8 mouse cellular contexts compared by ENCODE assay signal in genomic region chr19:8695330-8695729, GRCm38 (mm10). TPM values are rescaled to one million over a fixed set of nuclear protein-coding genes. Genes with fewer than 3 reads are reported as not detected.
DNase-seq lines count a peak whose midpoint lies in the region; ATAC-seq and TF ChIP-seq lines count a peak whose summit lies in the region.

No protein-coding gene starts in this region.

- WGBS in midbrain, embryonic 12.5 days, result 74% methylated on average over 3 of the region's 6 CpGs
- 72% methylated on average over 6 of the region's 6 CpGs for WGBS in midbrain, embryonic 14.5 days
- 50% methylated on average over 5 of the region's 6 CpGs for WGBS in hindbrain, embryonic 13.5 days
- WGBS in liver, embryonic 11.5 days, result 38% methylated on average over 5 of the region's 6 CpGs
- whole genome bisulfite sequencing in forebrain, embryonic 12.5 days, result 51% methylated on average over 6 of the region's 6 CpGs

- peak; percentile 56; the same call in 1 of the 2 replicates for ATAC-seq in midbrain, embryonic 12.5 days (ENCODE audit: low FRiP score, low read depth)
- no peak for ATAC-seq in midbrain, embryonic 14.5 days (ENCODE audit: low FRiP score, low TSS enrichment)
- ATAC-seq in hindbrain, embryonic 13.5 days (ENCODE audit: low FRiP score), result 0 out of 2 replicates have a peak, but pooled peaks have one; percentile 32
- peak; percentile 86 for ATAC-seq in liver, embryonic 11.5 days (replicated peaks; ENCODE audit: low FRiP score)
- no peak for ATAC-seq in forebrain, embryonic 12.5 days (ENCODE audit: low FRiP score)

- TF ChIP-seq CTCF in bone marrow macrophage, adult 2 months (IDR thresholded peaks at IDR 0.05; ENCODE audit: low read depth, low read length), result peak; percentile 33

- TF ChIP-seq POLR2A in bone marrow macrophage, adult 2 months (IDR thresholded peaks at IDR 0.05; ENCODE audit: borderline replicate concordance, low read depth, low read length), result no peak

- DNase-seq in midbrain, embryonic 14.5 days, result no peak
- DNase-seq in liver, embryonic 11.5 days (ENCODE audit: low spot score), result no peak
- DNase-seq in spleen, postnatal 10 days (ENCODE audit: low spot score in 2 of 2), result peak; percentile 56 to 81
- DNase-seq in left cerebral cortex, postnatal 4 days, result no peak

- no peak overlapping the region for H3K27ac ChIP-seq in midbrain, embryonic 12.5 days (replicated peaks)
- no peak overlapping the region for H3K27ac ChIP-seq in midbrain, embryonic 14.5 days (replicated peaks; ENCODE audit: low read depth, low read length)
- H3K27ac ChIP-seq in bone marrow macrophage, adult 2 months (ENCODE audit: insufficient read depth, low read depth, low read length), result no peak overlapping the region
- no peak overlapping the region for H3K27ac ChIP-seq in hindbrain, embryonic 13.5 days
- no peak overlapping the region for H3K27ac ChIP-seq in liver, embryonic 11.5 days (ENCODE audit: low read depth, low read length)
- no peak overlapping the region for H3K27ac ChIP-seq in forebrain, embryonic 12.5 days

- H3K4me1 ChIP-seq in midbrain, embryonic 12.5 days, result peaks cover 4% of the 10 kb centered on the region; the same call in 1 of the 2 replicates
- H3K4me1 ChIP-seq in midbrain, embryonic 14.5 days (ENCODE audit: control insufficient read depth, insufficient read depth, low read length), result no peaks in the 10 kb centered on the region
- no peaks in the 10 kb centered on the region for H3K4me1 ChIP-seq in bone marrow macrophage, adult 2 months (ENCODE audit: control insufficient read depth, insufficient read depth, low read length)
- H3K4me1 ChIP-seq in hindbrain, embryonic 13.5 days (replicated peaks), result no peaks in the 10 kb centered on the region
- H3K4me1 ChIP-seq in liver, embryonic 11.5 days (replicated peaks; ENCODE audit: control insufficient read depth, insufficient read depth, low read length), result peaks cover 5% of the 10 kb centered on the region
- no peaks in the 10 kb centered on the region for H3K4me1 ChIP-seq in forebrain, embryonic 12.5 days

- no peaks in the 10 kb centered on the region for H3K27me3 ChIP-seq in midbrain, embryonic 12.5 days
- H3K27me3 ChIP-seq in midbrain, embryonic 14.5 days (ENCODE audit: control insufficient read depth, insufficient read depth, low read length), result no peaks in the 10 kb centered on the region
- H3K27me3 ChIP-seq in hindbrain, embryonic 13.5 days, result no peaks in the 10 kb centered on the region
- no peaks in the 10 kb centered on the region for H3K27me3 ChIP-seq in liver, embryonic 11.5 days (replicated peaks; ENCODE audit: control insufficient read depth, insufficient read depth, low read length)
- no peaks in the 10 kb centered on the region for H3K27me3 ChIP-seq in forebrain, embryonic 12.5 days

- no peak overlapping the region for H3K4me3 ChIP-seq in midbrain, embryonic 12.5 days
- H3K4me3 ChIP-seq in midbrain, embryonic 14.5 days (replicated peaks; ENCODE audit: low read depth, low read length), result no peak overlapping the region
- H3K4me3 ChIP-seq in bone marrow macrophage, adult 2 months (ENCODE audit: insufficient read depth, low read length), result no peak overlapping the region
- no peak overlapping the region for H3K4me3 ChIP-seq in hindbrain, embryonic 13.5 days
- no peak overlapping the region for H3K4me3 ChIP-seq in liver, embryonic 11.5 days (ENCODE audit: low read depth, low read length)
- H3K4me3 ChIP-seq in forebrain, embryonic 12.5 days (replicated peaks), result no peak overlapping the region

- H3K4me2 ChIP-seq in midbrain, embryonic 12.5 days (replicated peaks), result no peak overlapping the region
- H3K4me2 ChIP-seq in midbrain, embryonic 14.5 days (ENCODE audit: low read length), result no peak overlapping the region
- no peak overlapping the region for H3K4me2 ChIP-seq in hindbrain, embryonic 13.5 days
- peak overlapping the region; percentile 33; the same call in 1 of the 2 replicates for H3K4me2 ChIP-seq in liver, embryonic 11.5 days
- H3K4me2 ChIP-seq in forebrain, embryonic 12.5 days, result no peak overlapping the region

- no peak overlapping the region for H3K9ac ChIP-seq in midbrain, embryonic 12.5 days (replicated peaks)
- no peak overlapping the region for H3K9ac ChIP-seq in midbrain, embryonic 14.5 days (replicated peaks; ENCODE audit: low read length)
- no peak overlapping the region for H3K9ac ChIP-seq in hindbrain, embryonic 13.5 days
- H3K9ac ChIP-seq in liver, embryonic 11.5 days (ENCODE audit: low read depth, low read length), result 0 out of 2 replicates have a peak overlapping the region, but pooled peaks have one; percentile 22
- no peak overlapping the region for H3K9ac ChIP-seq in forebrain, embryonic 12.5 days

- no peaks in the 10 kb centered on the region for H3K9me3 ChIP-seq in midbrain, embryonic 12.5 days
- no peaks in the 10 kb centered on the region for H3K9me3 ChIP-seq in midbrain, embryonic 14.5 days (ENCODE audit: control insufficient read depth, low read length)
- no peaks in the 10 kb centered on the region for H3K9me3 ChIP-seq in hindbrain, embryonic 13.5 days
- H3K9me3 ChIP-seq in liver, embryonic 11.5 days (ENCODE audit: control insufficient read depth, low read length), result no peaks in the 10 kb centered on the region
- H3K9me3 ChIP-seq in forebrain, embryonic 12.5 days, result no peaks in the 10 kb centered on the region

- intact Hi-C loops in left cerebral cortex, postnatal 4 days (cut with DNase I), result no loop called here

- H3K36me3 ChIP-seq in midbrain, embryonic 12.5 days, result no peaks in the 10 kb centered on the region
- no peaks in the 10 kb centered on the region for H3K36me3 ChIP-seq in midbrain, embryonic 14.5 days (ENCODE audit: control insufficient read depth, insufficient read depth, low read length)
- no peaks in the 10 kb centered on the region for H3K36me3 ChIP-seq in hindbrain, embryonic 13.5 days
- no peaks in the 10 kb centered on the region for H3K36me3 ChIP-seq in liver, embryonic 11.5 days (ENCODE audit: control insufficient read depth, insufficient read depth, low read length)
- H3K36me3 ChIP-seq in forebrain, embryonic 12.5 days (replicated peaks), result no peaks in the 10 kb centered on the region

RNA-seq across cellular contexts. Expression of gene Slc3a2, which starts 27.8 kb away (rescaled TPM):
- polyA plus RNA-seq in midbrain, embryonic 12.5 days (2016; fragmentation: Nextera tagmentation; extraction: Ambion mirVana), result 138 and 150 TPM in 2 replicates
- 157 TPM in 2 replicates for polyA plus RNA-seq in midbrain, embryonic 14.5 days (2014; fragmentation: Nextera tagmentation; extraction: Ambion mirVana)
- polyA plus RNA-seq in bone marrow macrophage, adult 2 months (2012; ENCODE audit: insufficient read depth, insufficient read length, missing spikeins), result 160 and 172 TPM in 2 replicates
- polyA plus RNA-seq in hindbrain, embryonic 13.5 days (2015; fragmentation: Nextera tagmentation; extraction: Ambion mirVana), result 153 and 163 TPM in 2 replicates
- 150 and 159 TPM in 2 replicates for polyA plus RNA-seq in liver, embryonic 11.5 days (2014; fragmentation: Nextera tagmentation; extraction: Ambion mirVana)
- 140 and 143 TPM in 2 replicates for polyA plus RNA-seq in forebrain, embryonic 12.5 days (2016; fragmentation: Nextera tagmentation; extraction: Ambion mirVana)
- total RNA-seq in left cerebral cortex, postnatal 4 days (2021), result 100 to 1,000 TPM; 166 to 179 TPM

RNA-seq across cellular contexts. Expression of gene Chrm1, which starts 31.7 kb away (rescaled TPM):
- polyA plus RNA-seq in midbrain, embryonic 12.5 days (2016; fragmentation: Nextera tagmentation; extraction: Ambion mirVana), result 0.50 and 0.59 TPM in 2 replicates
- 0.19 and 0.45 TPM in 2 replicates for polyA plus RNA-seq in midbrain, embryonic 14.5 days (2014; fragmentation: Nextera tagmentation; extraction: Ambion mirVana)
- not detected in 2 replicates for polyA plus RNA-seq in bone marrow macrophage, adult 2 months (2012; ENCODE audit: insufficient read depth, insufficient read length, missing spikeins)
- polyA plus RNA-seq in hindbrain, embryonic 13.5 days (2015; fragmentation: Nextera tagmentation; extraction: Ambion mirVana), result 0.51 and 0.71 TPM in 2 replicates
- 0.12 TPM in 1 of 2 replicates, not detected in the other for polyA plus RNA-seq in liver, embryonic 11.5 days (2014; fragmentation: Nextera tagmentation; extraction: Ambion mirVana)
- 0.10 and 0.27 TPM in 2 replicates for polyA plus RNA-seq in forebrain, embryonic 12.5 days (2016; fragmentation: Nextera tagmentation; extraction: Ambion mirVana)
- total RNA-seq in left cerebral cortex, postnatal 4 days (2021), result 10 to 100 TPM; 58.0 to 63.6 TPM

RNA-seq across cellular contexts. Expression of gene Wdr74, which starts 40.3 kb away (rescaled TPM):
- polyA plus RNA-seq in midbrain, embryonic 12.5 days (2016; fragmentation: Nextera tagmentation; extraction: Ambion mirVana), result 78.5 and 80.7 TPM in 2 replicates
- polyA plus RNA-seq in midbrain, embryonic 14.5 days (2014; fragmentation: Nextera tagmentation; extraction: Ambion mirVana), result 89.1 and 95.7 TPM in 2 replicates
- polyA plus RNA-seq in bone marrow macrophage, adult 2 months (2012; ENCODE audit: insufficient read depth, insufficient read length, missing spikeins), result 22.2 and 25.8 TPM in 2 replicates
- 82.6 and 89.9 TPM in 2 replicates for polyA plus RNA-seq in hindbrain, embryonic 13.5 days (2015; fragmentation: Nextera tagmentation; extraction: Ambion mirVana)
- 142 and 143 TPM in 2 replicates for polyA plus RNA-seq in liver, embryonic 11.5 days (2014; fragmentation: Nextera tagmentation; extraction: Ambion mirVana)
- 83.7 and 85.9 TPM in 2 replicates for polyA plus RNA-seq in forebrain, embryonic 12.5 days (2016; fragmentation: Nextera tagmentation; extraction: Ambion mirVana)
- total RNA-seq in left cerebral cortex, postnatal 4 days (2021), result 10 to 100 TPM; 55.9 to 56.5 TPM

RNA-seq across cellular contexts. Expression of gene 1700092M07Rik, which starts 45.2 kb away (rescaled TPM):
- 3.3 and 4.5 TPM in 2 replicates for polyA plus RNA-seq in midbrain, embryonic 12.5 days (2016; fragmentation: Nextera tagmentation; extraction: Ambion mirVana)
- 0.97 and 1.1 TPM in 2 replicates for polyA plus RNA-seq in midbrain, embryonic 14.5 days (2014; fragmentation: Nextera tagmentation; extraction: Ambion mirVana)
- not detected in 2 replicates for polyA plus RNA-seq in bone marrow macrophage, adult 2 months (2012; ENCODE audit: insufficient read depth, insufficient read length, missing spikeins)
- polyA plus RNA-seq in hindbrain, embryonic 13.5 days (2015; fragmentation: Nextera tagmentation; extraction: Ambion mirVana), result 1.9 and 3.0 TPM in 2 replicates
- polyA plus RNA-seq in liver, embryonic 11.5 days (2014; fragmentation: Nextera tagmentation; extraction: Ambion mirVana), result 1.7 and 2.0 TPM in 2 replicates
- 2.8 and 3.7 TPM in 2 replicates for polyA plus RNA-seq in forebrain, embryonic 12.5 days (2016; fragmentation: Nextera tagmentation; extraction: Ambion mirVana)
- 1 to 10 TPM; 2.7 to 2.8 TPM for total RNA-seq in left cerebral cortex, postnatal 4 days (2021)

RNA-seq across cellular contexts. Expression of gene Stx5a, which starts 45.9 kb away (rescaled TPM):
- 121 and 127 TPM in 2 replicates for polyA plus RNA-seq in midbrain, embryonic 12.5 days (2016; fragmentation: Nextera tagmentation; extraction: Ambion mirVana)
- polyA plus RNA-seq in midbrain, embryonic 14.5 days (2014; fragmentation: Nextera tagmentation; extraction: Ambion mirVana), result 102 and 110 TPM in 2 replicates
- 84.2 and 100 TPM in 2 replicates for polyA plus RNA-seq in bone marrow macrophage, adult 2 months (2012; ENCODE audit: insufficient read depth, insufficient read length, missing spikeins)
- polyA plus RNA-seq in hindbrain, embryonic 13.5 days (2015; fragmentation: Nextera tagmentation; extraction: Ambion mirVana), result 120 and 128 TPM in 2 replicates
- polyA plus RNA-seq in liver, embryonic 11.5 days (2014; fragmentation: Nextera tagmentation; extraction: Ambion mirVana), result 69.5 and 73.1 TPM in 2 replicates
- 108 and 114 TPM in 2 replicates for polyA plus RNA-seq in forebrain, embryonic 12.5 days (2016; fragmentation: Nextera tagmentation; extraction: Ambion mirVana)
- total RNA-seq in left cerebral cortex, postnatal 4 days (2021), result 10 to 100 TPM; 70.8 to 77.5 TPM

Comparison
In these comparisons a context has a peak if more than half of its experiments do, and no peak if none do; other contexts are left out.
1. ATAC-seq: peak in midbrain, embryonic 12.5 days (single experiment), hindbrain, embryonic 13.5 days (single experiment) and liver, embryonic 11.5 days (single experiment); none in midbrain, embryonic 14.5 days (single experiment) and forebrain, embryonic 12.5 days (single experiment).
2. DNase-seq: peak in spleen, postnatal 10 days (2 of 2); none in midbrain, embryonic 14.5 days (single experiment), liver, embryonic 11.5 days (single experiment) and left cerebral cortex, postnatal 4 days (single experiment).